Mouse (Mus musculus) testis, adult 2 months (tissue): Measurements from ENCODE around the gene Fastk. TPM values are rescaled to one million over a fixed set of nuclear protein-coding genes. Genes with fewer than 3 reads are reported as not detected.
A peak's percentile ranks its signal among the peaks of the same experiment; 100 is the strongest.

Source experiments
- H3K27ac ChIP-seq: fragments of 200-500 bp; 2 replicates; pipeline ENCODE4 v1.5.1; 2012; ENCODE audit warnings: low read depth, low read length; ENCODE audit not compliant: control insufficient read depth, insufficient read depth
- H3K27me3 ChIP-seq: fragments of 200-500 bp; 2 replicates; pipeline ENCODE4 v1.6.1; 2012; ENCODE audit warnings: mild to moderate bottlenecking, low read length, moderate library complexity; ENCODE audit not compliant: control insufficient read depth, insufficient read depth
- H3K36me3 ChIP-seq: fragments of 200-500 bp; 2 replicates; pipeline ENCODE4 v1.6.1; 2012; ENCODE audit warnings: mild to moderate bottlenecking, low read length; ENCODE audit not compliant: control insufficient read depth, insufficient read depth
- H3K4me1 ChIP-seq: fragments of 200-500 bp; 2 replicates; pipeline ENCODE4 v1.6.1; 2012; ENCODE audit warnings: low read length; ENCODE audit not compliant: control insufficient read depth, insufficient read depth
- H3K4me3 ChIP-seq: fragments of 200-500 bp; 2 replicates; pipeline ENCODE4 v1.5.1; 2012; ENCODE audit warnings: low read depth, mild to moderate bottlenecking, low read length, moderate library complexity, mixed read lengths; ENCODE audit not compliant: control insufficient read depth
- CTCF ChIP-seq: fragments of 200-500 bp; IDR thresholded peaks from 2 replicates; pipeline ENCODE4 v1.5.1; 2012; ENCODE audit warnings: low read depth, mild to moderate bottlenecking, inconsistent platforms, low read length, moderate library complexity; ENCODE audit not compliant: control insufficient read depth, insufficient read depth, insufficient replicate concordance
- POLR2A ChIP-seq: fragments of 200-500 bp; IDR thresholded peaks from 2 replicates; pipeline ENCODE4 v1.6.1; 2012; ENCODE audit warnings: low read depth, mild to moderate bottlenecking, inconsistent platforms, low read length, moderate library complexity; ENCODE audit not compliant: control insufficient read depth
- polyA plus RNA-seq: library from polyadenylated mRNA; depleted of rRNA; stranded (reverse); fragments of >200 nt; gene quantifications from 2 replicates; pipeline ENCODE4 v1.2.3, GENCODE M21; 2012; rRNA removed

Gene Fastk
- polyA plus RNA-seq, 1 experiment, result 243 TPM

DNA sequence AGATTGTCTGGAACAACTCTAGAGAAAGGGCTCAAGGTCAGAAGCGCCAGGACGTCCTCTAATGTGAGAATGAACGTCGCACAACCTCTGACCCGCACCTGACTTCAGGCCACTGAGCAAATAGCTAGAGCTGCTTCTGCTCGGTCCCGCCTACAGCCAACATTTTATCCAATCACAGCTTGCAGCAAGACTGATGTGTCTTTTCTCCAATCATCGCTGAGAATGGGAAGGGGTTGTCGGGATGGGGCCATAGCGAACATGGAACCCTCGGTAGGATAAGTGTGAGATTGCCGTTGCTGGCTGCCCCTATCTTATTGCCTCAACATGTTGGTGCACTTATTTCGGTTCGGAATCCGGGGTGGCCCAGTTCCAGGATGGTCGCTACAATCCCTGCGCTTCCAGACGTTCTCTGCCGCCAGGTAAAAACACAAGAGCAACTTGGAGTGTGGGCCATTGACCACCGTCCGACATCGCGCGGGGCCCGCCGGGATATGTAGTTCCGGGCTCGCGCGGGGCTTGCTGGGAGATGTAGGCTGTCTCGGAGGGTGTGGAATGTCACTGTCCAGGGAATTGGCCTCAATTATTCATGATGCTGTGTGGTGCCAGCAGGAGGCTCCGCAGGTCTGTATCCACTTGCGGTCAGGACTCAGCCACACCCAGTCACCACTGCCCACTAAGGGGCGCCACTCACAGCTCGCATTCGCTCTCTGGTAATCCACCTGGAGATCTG lies 50.8 kb downstream of the Fastk start:
- Histone ChIP-seq H3K4me3 (peak overlapping the region; percentile 97), H3K4me1 (peaks cover 9% of the 10 kb centered on the region), H3K27ac (peak overlapping the region; percentile 99), H3K27me3 (no peaks in the 10 kb centered on the region), H3K36me3 (no peaks in the 10 kb centered on the region)
- peak; percentile 49; the same call in 1 of the 2 replicates for TF ChIP-seq CTCF
- TF ChIP-seq POLR2A, result peak; percentile 74; the same call in 1 of the 2 replicates

DNA sequence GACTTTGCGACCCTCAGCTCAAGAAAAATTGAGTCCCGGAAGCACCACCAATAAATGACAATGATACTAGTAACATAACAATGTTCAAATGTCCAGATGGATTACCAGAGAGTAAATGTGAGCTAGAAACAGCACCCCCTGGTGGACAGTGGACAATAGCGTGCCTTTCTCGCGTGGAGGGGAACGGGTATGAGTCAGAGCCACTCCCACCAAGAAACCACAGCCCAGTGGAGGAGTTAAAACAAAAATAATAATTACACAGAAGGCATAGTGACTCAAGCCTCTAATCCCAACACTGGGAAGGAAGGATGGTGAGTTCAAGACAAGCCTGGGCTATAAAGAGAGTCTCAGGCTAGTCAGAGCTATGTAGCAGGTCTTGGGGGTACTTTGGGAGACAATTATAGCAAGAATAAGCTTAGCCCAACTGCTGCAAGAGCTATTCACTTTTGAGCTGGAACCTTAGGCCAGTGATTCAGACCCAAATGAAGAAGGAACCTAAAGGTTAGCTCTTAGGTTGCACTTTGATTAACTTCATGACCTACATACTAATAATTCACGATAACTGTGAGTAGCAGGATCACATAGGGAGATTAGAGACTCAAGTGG lies 51.6 kb downstream of the Fastk start, which contains the start of gene Abcb8:
Gene Abcb8 (plus strand): TSS at position 272 of the 606 bp plus-strand sequence.
- Histone ChIP-seq H3K4me3 (peak within 1 kb of the TSS; percentile 97), H3K36me3 (no peaks in the 10 kb centered on the region), H3K4me1 (peaks cover 12% of the 10 kb centered on the region), H3K27ac (peak within 1 kb of the TSS; percentile 99), H3K27me3 (no peaks in the 10 kb centered on the region)
- TF ChIP-seq POLR2A (no peak), CTCF (peak; percentile 92)

DNA sequence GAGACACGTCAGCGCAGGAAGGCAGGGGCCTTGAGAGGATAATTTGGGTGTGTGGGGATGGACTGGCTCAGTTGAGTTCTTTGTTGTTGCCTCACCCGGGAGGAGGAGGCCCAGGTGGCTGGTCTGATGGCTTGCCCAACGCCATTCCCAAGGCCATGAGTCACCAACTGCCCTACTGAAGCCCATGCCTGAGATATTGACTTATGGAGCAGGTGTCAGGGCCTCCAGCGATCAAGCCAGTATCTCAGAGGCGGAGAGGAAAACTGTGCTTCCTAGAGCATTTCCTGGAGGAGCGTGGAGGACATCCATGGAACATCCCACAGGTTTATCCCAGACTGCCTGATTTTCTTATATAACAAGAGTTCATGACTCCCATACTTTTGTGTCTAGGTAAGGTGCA lies 52.4 kb downstream of the Fastk start:
- no peak for TF ChIP-seq POLR2A
- TF ChIP-seq CTCF, result 0 out of 2 replicates have a peak, but pooled peaks have one; percentile 6
- H3K4me3 ChIP-seq, result no peak overlapping the region
- no peaks in the 10 kb centered on the region for H3K36me3 ChIP-seq
- H3K27ac ChIP-seq, result no peak overlapping the region
- peaks cover 19% of the 10 kb centered on the region for H3K4me1 ChIP-seq
- no peaks in the 10 kb centered on the region for H3K27me3 ChIP-seq

GRCm38 (mm10) chr5:24391864-24392263 lies 53.2 kb downstream of the Fastk start, which contains the start of gene Atg9b:
TSS of gene Atg9b (minus strand) at chr5:24392143.
- Histone ChIP-seq H3K27me3 (no peaks in the 10 kb centered on the region), H3K4me1 (peaks cover 28% of the 10 kb centered on the region), H3K36me3 (no peaks in the 10 kb centered on the region), H3K4me3 (no peak within 1 kb of the TSS), H3K27ac (no peak within 1 kb of the TSS)
- TF ChIP-seq CTCF, result no peak
- TF ChIP-seq POLR2A, result no peak

- Histone ChIP-seq H3K4me3 (no peak overlapping the region), H3K36me3 (no peaks in the 10 kb centered on the region), H3K4me1 (peaks cover 28% of the 10 kb centered on the region), H3K27ac (no peak overlapping the region), H3K27me3 (no peaks in the 10 kb centered on the region)
- TF ChIP-seq POLR2A, result no peak
- TF ChIP-seq CTCF, result no peak
Observed at GRCm38 (mm10) chr5:24389658-24390020, 55.4 kb downstream of the Fastk start.

DNA sequence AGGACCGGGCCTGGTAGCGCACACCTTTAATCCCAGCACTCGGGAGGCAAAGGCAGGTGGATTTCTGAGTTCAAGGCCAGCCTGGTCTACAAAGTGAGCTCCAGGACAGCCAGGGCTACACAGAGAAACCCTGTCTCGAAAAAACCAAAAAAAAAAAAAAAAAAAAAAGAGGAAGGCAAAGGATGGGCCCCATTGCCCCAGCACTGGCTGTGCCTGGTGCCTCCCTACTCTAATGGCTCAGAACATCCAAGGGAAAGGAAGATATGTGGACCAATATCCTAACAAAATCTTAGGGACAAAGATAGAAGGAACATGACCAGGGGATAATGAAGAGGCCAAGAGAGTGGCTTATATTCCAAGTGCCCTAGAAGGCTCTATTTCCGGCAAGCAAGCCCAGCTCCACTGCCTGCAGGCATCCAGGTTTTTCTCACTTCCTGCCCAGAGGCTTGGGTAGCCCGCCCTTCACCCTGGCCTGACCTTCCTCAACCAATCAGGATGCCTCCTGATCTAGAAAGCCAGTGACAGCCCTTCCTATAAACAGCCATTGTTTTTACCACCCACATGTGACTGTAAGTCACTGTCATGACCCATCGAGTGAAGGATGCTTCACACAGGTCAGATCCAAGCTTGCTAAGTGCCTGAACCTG lies 56.0 kb downstream of the Fastk start:
- Histone ChIP-seq H3K4me3 (no peak overlapping the region), H3K27ac (no peak overlapping the region), H3K27me3 (no peaks in the 10 kb centered on the region), H3K4me1 (peaks cover 27% of the 10 kb centered on the region), H3K36me3 (no peaks in the 10 kb centered on the region)
- TF ChIP-seq POLR2A (no peak), CTCF (no peak)

Other genes with a start within 250 kb of the Fastk start
- 23.6 and 26.2 TPM in 2 replicates for gene Kcnh2, start 93.7 kb downstream of the Fastk start, polyA plus RNA-seq
- 1.9 and 2.2 TPM in 2 replicates for gene Nos3, start 80.5 kb downstream of the Fastk start, polyA plus RNA-seq
- 1.1 and 1.3 TPM in 2 replicates for gene Atg9b, start 53.1 kb downstream of the Fastk start, polyA plus RNA-seq
- gene Abcb8, start 51.6 kb downstream of the Fastk start, polyA plus RNA-seq, result 28.1 and 30.2 TPM in 2 replicates
- 1.1 and 1.7 TPM in 2 replicates for gene Asic3, start 31.9 kb downstream of the Fastk start, polyA plus RNA-seq
- gene Cdk5, start 21.8 kb downstream of the Fastk start, polyA plus RNA-seq, result 40.6 and 52.3 TPM in 2 replicates
- 46.4 and 46.9 TPM in 2 replicates for gene Slc4a2, start 21.4 kb downstream of the Fastk start, polyA plus RNA-seq
- 5.7 and 6.2 TPM in 2 replicates for gene Tmub1, start 2.6 kb upstream of the Fastk start, polyA plus RNA-seq
- 29.5 and 31.0 TPM in 2 replicates for gene Agap3, start 6.9 kb upstream of the Fastk start, polyA plus RNA-seq
- gene Gbx1, start 81.9 kb upstream of the Fastk start, polyA plus RNA-seq, result 0.11 and 0.16 TPM in 2 replicates
- gene Asb10, start 95.7 kb upstream of the Fastk start, polyA plus RNA-seq, result 0.46 and 0.52 TPM in 2 replicates
- 108 and 117 TPM in 2 replicates for gene 4931409K22Rik, start 111.5 kb upstream of the Fastk start, polyA plus RNA-seq
- 184 and 194 TPM in 2 replicates for gene Abcf2, start 132.2 kb upstream of the Fastk start, polyA plus RNA-seq
- gene Chpf2, start 141.5 kb upstream of the Fastk start, polyA plus RNA-seq, result 9.1 and 12.4 TPM in 2 replicates
- 5.0 and 16.5 TPM in 2 replicates for gene Smarcd3, start 179.1 kb upstream of the Fastk start, polyA plus RNA-seq
- gene Nub1, start 240.2 kb upstream of the Fastk start, polyA plus RNA-seq, result 46.5 and 49.9 TPM in 2 replicates